Mouse (Mus musculus) cortical plate, adult 2 months (tissue): Measurements from ENCODE around the gene Gabrd.

Experiments
- CTCF ChIP-seq: fragments of 200-500 bp; IDR thresholded peaks from 2 replicates; pipeline ENCODE4 v1.5.1; 2011; ENCODE audit warnings: mild to moderate bottlenecking, control low read depth, low read length; ENCODE audit not compliant: insufficient read depth; ENCODE audit errors: extremely low read depth
- POLR2A ChIP-seq: fragments of 200-500 bp; IDR thresholded peaks from 2 replicates; pipeline ENCODE4 v1.6.1; 2011; ENCODE audit warnings: mild to moderate bottlenecking, low read length, control low read depth; ENCODE audit not compliant: insufficient read depth; ENCODE audit errors: extremely low read depth

- peak; percentile 97 for TF ChIP-seq CTCF
- TF ChIP-seq POLR2A, result no peak
Observed at GRCm38 (mm10) chr4:155368684-155369083, 29.2 kb downstream of the Gabrd start.
